Mouse (Mus musculus): ENCODE measurements at regions not wholly inside any gene's neighbourhood (a gene's known extent, or its start where the extent isn't known, plus 50 kb on each side); places are given as distances from the start of the nearest gene placed in this dataset.

DNA sequence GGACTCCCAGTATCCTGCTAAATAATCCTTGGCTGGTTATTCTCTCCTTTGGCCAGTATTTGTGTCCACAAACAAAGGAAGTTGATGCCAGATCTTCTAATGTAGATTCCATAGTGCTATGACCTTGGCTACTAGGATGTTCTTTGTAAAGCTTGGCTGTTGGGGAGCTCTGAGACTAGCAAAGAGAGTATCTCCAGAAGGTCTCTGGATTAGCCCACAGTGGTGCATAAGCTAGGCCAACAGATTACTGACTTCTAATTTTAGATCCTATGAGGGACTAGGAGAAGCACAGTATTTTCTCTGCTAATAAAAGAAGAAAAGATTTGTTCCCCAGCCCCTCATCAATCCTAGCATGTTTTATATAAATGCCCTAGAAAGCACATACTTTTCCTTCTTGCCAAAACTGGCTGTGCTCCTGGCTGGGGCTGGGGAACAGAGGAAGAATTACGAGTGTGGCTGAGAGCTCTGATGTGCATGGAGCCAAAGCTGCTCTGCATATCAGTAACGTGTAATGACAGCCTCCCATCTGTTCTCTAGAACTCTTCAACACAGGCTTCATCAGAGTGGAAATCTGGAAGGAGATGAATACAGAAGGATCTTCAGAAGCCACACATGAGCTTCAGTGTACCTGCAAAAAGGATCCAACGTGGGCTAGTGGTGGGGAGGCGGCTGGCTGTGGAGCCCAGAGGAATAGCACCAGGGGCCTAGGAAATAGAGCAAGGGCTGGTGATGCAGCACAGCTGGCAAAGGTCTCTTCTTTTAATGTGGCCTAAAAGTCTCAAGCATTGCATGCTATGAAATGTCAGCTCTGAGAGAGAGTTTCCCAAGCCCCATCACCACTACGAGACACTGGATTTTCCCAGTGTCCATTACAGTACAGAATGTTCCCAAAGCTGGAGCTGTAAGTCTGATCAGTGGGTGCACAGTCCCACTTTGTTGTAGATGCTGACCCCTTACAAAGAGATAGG lies 283.0 kb upstream of the Plxna2 start:
- Histone ChIP-seq H3K27ac (ENCODE audit: low read length) (peak overlapping the region; percentile 16; the same call in 1 of the 2 replicates), H3K36me3 (ENCODE audit: control insufficient read depth, insufficient read depth, low read length) (no peaks in the 10 kb centered on the region), H3K9me3 (ENCODE audit: control insufficient read depth, low read depth, low read length) (no peaks in the 10 kb centered on the region), H3K4me2 (replicated peaks; ENCODE audit: low read depth, low read length) (no peak overlapping the region), H3K27me3 (ENCODE audit: control insufficient read depth, insufficient read depth, low read length) (no peaks in the 10 kb centered on the region), H3K4me3 (ENCODE audit: low read depth, low read length) (no peak overlapping the region), H3K9ac (replicated peaks; ENCODE audit: low read depth, low read length) (no peak overlapping the region), H3K4me1 (ENCODE audit: control insufficient read depth, insufficient read depth, low read length) (no peaks in the 10 kb centered on the region)
- ATAC-seq (ENCODE audit: insufficient number of reproducible peaks, insufficient read depth, low FRiP score, low read depth) = no peak
- WGBS = 56% methylated on average over 5 of the region's 5 CpGs

DNA sequence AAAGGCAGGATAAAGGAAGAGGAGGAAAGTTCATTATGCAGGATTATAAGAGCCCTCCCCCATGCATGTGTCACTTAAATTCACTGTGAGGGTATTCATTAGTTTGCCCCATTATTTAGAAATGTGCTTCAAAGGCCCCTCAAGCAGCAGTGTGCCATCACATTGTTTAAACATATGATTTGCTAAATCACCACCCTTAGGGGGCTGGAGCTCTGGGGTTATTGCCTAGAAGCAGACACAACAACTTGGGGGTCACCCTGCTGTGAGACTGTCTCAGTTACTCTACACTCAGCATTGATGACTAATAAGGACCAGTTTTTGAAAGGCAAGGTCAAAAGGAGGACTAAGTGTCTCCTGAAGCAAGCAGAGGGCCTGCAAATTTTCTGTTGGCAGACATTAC lies 285.4 kb upstream of the Plxna2 start:
- Histone ChIP-seq H3K4me2 (replicated peaks; ENCODE audit: low read depth, low read length) (no peak overlapping the region), H3K9me3 (ENCODE audit: control insufficient read depth, low read depth, low read length) (no peaks in the 10 kb centered on the region), H3K27me3 (ENCODE audit: control insufficient read depth, insufficient read depth, low read length) (no peaks in the 10 kb centered on the region), H3K4me1 (ENCODE audit: control insufficient read depth, insufficient read depth, low read length) (no peaks in the 10 kb centered on the region), H3K4me3 (ENCODE audit: low read depth, low read length) (no peak overlapping the region), H3K9ac (replicated peaks; ENCODE audit: low read depth, low read length) (no peak overlapping the region), H3K36me3 (ENCODE audit: control insufficient read depth, insufficient read depth, low read length) (no peaks in the 10 kb centered on the region), H3K27ac (ENCODE audit: low read length) (no peak overlapping the region)
- no peak for ATAC-seq (ENCODE audit: insufficient number of reproducible peaks, insufficient read depth, low FRiP score, low read depth)

DNA sequence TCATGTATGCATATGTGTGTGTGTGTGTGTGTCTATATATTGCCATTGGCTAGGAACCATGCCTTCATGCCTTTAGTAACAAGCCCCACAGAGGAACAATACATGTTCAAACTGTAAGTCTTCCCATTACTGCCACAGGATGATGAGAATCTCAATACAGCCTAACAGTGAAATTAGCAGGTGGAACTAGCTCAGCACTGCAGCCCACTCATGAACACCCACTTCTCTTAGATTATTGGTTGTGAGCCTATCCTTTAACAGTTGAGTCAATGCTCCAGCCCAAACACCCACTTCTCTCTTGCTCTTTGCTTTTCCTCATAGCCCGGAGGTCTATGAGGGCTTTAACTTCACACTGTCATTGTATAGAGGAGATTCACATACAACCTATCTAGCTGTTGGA lies 287.5 kb upstream of the Plxna2 start:
- no peak overlapping the region for H3K4me2 ChIP-seq (replicated peaks; ENCODE audit: low read depth, low read length)
- no peak overlapping the region for H3K4me3 ChIP-seq (ENCODE audit: low read depth, low read length)
- WGBS = 93% methylated on average over 1 of the region's 1 CpGs
- no peaks in the 10 kb centered on the region for H3K27me3 ChIP-seq (ENCODE audit: control insufficient read depth, insufficient read depth, low read length)
- no peaks in the 10 kb centered on the region for H3K4me1 ChIP-seq (ENCODE audit: control insufficient read depth, insufficient read depth, low read length)
- no peak overlapping the region for H3K27ac ChIP-seq (ENCODE audit: low read length)
- H3K9me3 ChIP-seq (ENCODE audit: control insufficient read depth, low read depth, low read length) = no peaks in the 10 kb centered on the region
- no peak overlapping the region for H3K9ac ChIP-seq (replicated peaks; ENCODE audit: low read depth, low read length)
- no peak for ATAC-seq (ENCODE audit: insufficient number of reproducible peaks, insufficient read depth, low FRiP score, low read depth)
- no peaks in the 10 kb centered on the region for H3K36me3 ChIP-seq (ENCODE audit: control insufficient read depth, insufficient read depth, low read length)

DNA sequence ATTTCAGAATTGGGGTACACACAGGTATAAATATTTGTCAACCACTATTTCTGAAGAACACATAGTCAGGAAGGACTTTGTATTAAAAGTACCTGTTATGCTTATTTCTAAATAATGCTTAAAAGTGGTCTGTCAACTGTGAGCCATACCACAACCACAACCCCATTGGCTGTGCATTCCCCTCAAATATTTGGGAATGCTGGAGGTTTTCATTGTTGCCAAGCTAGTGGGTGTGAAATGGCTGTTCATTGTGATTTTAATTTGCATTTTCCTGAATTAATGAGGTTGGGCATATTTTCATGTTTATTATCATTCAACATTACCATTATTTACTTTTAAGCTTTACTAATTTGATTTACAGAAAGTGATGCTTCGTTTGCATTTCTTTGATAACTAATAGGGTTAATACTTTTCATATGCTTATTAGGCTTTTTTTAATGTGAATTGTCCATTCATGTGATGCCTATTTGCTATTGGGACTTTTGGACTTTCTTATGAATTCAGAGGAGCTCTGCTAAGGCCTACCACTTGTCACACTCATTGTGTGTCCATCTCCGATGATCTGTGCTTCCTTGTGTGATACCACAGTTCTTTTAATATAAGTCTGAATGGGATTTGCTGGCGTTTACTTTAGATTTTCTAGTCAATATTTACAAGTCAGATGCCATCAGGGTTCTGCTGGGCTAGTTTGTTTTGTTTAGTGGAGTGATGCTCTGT lies 297.5 kb upstream of the Plxna2 start:
- no peak overlapping the region for H3K9ac ChIP-seq (replicated peaks; ENCODE audit: low read depth, low read length)
- WGBS = 69% methylated on average over 3 of the region's 3 CpGs

DNA sequence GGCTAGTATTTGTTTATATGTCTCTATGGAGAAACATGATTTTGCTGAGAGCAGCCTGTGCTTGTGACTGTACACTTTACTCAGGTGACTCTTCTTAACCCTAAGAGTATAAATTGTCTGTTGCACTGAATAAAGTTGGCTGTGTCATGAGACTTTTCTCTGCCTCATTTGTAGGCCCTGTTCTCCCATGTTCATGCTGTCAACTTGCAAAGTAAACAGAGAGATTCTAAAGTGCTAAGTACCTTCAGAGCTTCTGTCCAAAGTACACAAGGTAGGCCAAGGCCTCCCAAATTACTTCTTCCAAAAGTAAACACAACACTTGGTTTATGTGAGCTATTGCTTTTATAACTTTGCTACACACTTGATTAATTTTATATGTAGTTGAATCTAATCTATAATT lies 299.7 kb upstream of the Plxna2 start:
- ATAC-seq (ENCODE audit: insufficient number of reproducible peaks, insufficient read depth, low FRiP score, low read depth) = no peak

More for the DNA sequence above, 297.5 kb upstream of the Plxna2 start:
- Histone ChIP-seq H3K9me3 (ENCODE audit: control insufficient read depth, low read depth, low read length) (no peaks in the 10 kb centered on the region), H3K36me3 (ENCODE audit: control insufficient read depth, insufficient read depth, low read length) (no peaks in the 10 kb centered on the region), H3K4me2 (replicated peaks; ENCODE audit: low read depth, low read length) (no peak overlapping the region), H3K27ac (ENCODE audit: low read length) (no peak overlapping the region), H3K4me3 (ENCODE audit: low read depth, low read length) (no peak overlapping the region), H3K27me3 (ENCODE audit: control insufficient read depth, insufficient read depth, low read length) (no peaks in the 10 kb centered on the region), H3K4me1 (ENCODE audit: control insufficient read depth, insufficient read depth, low read length) (no peaks in the 10 kb centered on the region)
- no peak for ATAC-seq (ENCODE audit: insufficient number of reproducible peaks, insufficient read depth, low FRiP score, low read depth)

DNA sequence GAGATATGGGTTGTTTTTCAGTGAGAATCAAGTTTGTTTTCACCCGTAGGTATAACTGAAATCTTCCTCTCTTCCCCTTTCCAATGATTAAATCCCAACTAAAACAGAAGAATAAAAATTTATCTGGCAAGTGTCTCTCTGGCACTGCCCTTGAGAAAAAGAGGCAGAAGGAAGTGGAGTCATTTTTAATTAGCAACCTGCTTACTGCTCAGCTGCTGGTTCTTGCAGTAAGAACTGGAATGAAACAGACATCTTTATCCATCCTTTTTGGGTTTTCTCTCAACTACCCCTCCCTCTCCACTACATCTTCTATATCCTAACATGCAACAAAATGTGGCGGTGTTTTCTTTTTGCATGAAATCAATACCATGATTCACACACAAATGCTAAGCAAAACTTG lies 302.4 kb upstream of the Plxna2 start:
- peaks cover 3% of the 10 kb centered on the region; the same call in 1 of the 2 replicates for H3K4me1 ChIP-seq (ENCODE audit: control insufficient read depth, insufficient read depth, low read length)
- 87% methylated on average over 2 of the region's 2 CpGs for WGBS
- H3K4me2 ChIP-seq (replicated peaks; ENCODE audit: low read depth, low read length) = no peak overlapping the region
- H3K27ac ChIP-seq (ENCODE audit: low read length) = no peak overlapping the region
- H3K27me3 ChIP-seq (ENCODE audit: control insufficient read depth, insufficient read depth, low read length) = no peaks in the 10 kb centered on the region
- no peak overlapping the region for H3K4me3 ChIP-seq (ENCODE audit: low read depth, low read length)
- H3K9me3 ChIP-seq (ENCODE audit: control insufficient read depth, low read depth, low read length) = no peaks in the 10 kb centered on the region
- no peak for ATAC-seq (ENCODE audit: insufficient number of reproducible peaks, insufficient read depth, low FRiP score, low read depth)
- H3K36me3 ChIP-seq (ENCODE audit: control insufficient read depth, insufficient read depth, low read length) = no peaks in the 10 kb centered on the region
- no peak overlapping the region for H3K9ac ChIP-seq (replicated peaks; ENCODE audit: low read depth, low read length)

More for the DNA sequence above, 299.7 kb upstream of the Plxna2 start:
- no peaks in the 10 kb centered on the region for H3K27me3 ChIP-seq (ENCODE audit: control insufficient read depth, insufficient read depth, low read length)
- H3K27ac ChIP-seq (ENCODE audit: low read length) = no peak overlapping the region
- H3K4me3 ChIP-seq (ENCODE audit: low read depth, low read length) = no peak overlapping the region
- H3K9me3 ChIP-seq (ENCODE audit: control insufficient read depth, low read depth, low read length) = no peaks in the 10 kb centered on the region
- no peak overlapping the region for H3K4me2 ChIP-seq (replicated peaks; ENCODE audit: low read depth, low read length)
- H3K4me1 ChIP-seq (ENCODE audit: control insufficient read depth, insufficient read depth, low read length) = no peaks in the 10 kb centered on the region
- H3K36me3 ChIP-seq (ENCODE audit: control insufficient read depth, insufficient read depth, low read length) = no peaks in the 10 kb centered on the region
- no peak overlapping the region for H3K9ac ChIP-seq (replicated peaks; ENCODE audit: low read depth, low read length)

DNA sequence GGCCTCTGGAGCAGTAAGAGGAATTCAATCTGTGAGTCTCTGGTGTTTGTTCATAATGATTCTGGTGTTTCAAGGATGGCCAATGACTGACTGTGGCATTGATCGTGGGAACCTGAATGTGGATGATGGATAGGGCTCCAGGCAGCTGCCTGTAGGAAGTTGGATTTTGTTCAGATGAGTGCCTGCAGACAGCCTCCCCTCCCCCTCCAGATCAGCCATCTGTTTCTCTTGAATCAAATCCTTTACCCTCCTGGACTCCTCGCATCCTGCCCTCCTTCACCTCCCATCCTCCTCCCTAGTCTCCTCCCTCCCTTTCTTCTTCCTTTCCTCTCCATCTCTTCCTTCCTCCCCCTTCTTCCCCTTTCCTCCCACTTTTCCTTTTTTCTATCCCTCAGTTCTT lies 307.6 kb upstream of the Plxna2 start:
- H3K27me3 ChIP-seq (ENCODE audit: control insufficient read depth, insufficient read depth, low read length) = no peaks in the 10 kb centered on the region
- no peak overlapping the region for H3K9ac ChIP-seq (replicated peaks; ENCODE audit: low read depth, low read length)
- H3K4me2 ChIP-seq (replicated peaks; ENCODE audit: low read depth, low read length) = no peak overlapping the region
- WGBS = 8% methylated on average over 2 of the region's 2 CpGs
- no peak overlapping the region for H3K4me3 ChIP-seq (ENCODE audit: low read depth, low read length)
- no peaks in the 10 kb centered on the region for H3K36me3 ChIP-seq (ENCODE audit: control insufficient read depth, insufficient read depth, low read length)
- no peak for ATAC-seq (ENCODE audit: insufficient number of reproducible peaks, insufficient read depth, low FRiP score, low read depth)
- H3K27ac ChIP-seq (ENCODE audit: low read length) = no peak overlapping the region
- peaks cover 12% of the 10 kb centered on the region for H3K4me1 ChIP-seq (ENCODE audit: control insufficient read depth, insufficient read depth, low read length)
- H3K9me3 ChIP-seq (ENCODE audit: control insufficient read depth, low read depth, low read length) = no peaks in the 10 kb centered on the region

DNA sequence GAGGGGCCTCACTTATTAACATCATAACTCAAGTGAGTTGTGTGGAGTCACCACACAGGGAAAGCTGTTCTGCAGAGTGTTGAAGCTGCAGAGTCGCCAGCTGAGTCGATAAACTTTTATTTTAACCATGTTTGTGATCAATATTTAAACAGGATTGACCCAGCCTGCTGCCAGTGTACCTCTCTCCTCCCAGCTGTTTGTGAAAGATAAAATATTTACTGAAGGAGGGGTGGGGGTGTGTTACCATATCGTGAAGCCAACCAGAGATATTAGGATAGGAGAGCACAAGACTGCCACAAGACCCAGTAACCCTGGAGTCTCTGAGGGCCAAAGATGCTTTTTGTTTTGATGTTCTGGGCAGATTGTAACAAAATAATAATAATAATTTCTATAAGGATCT lies 309.4 kb upstream of the Plxna2 start:
- no peaks in the 10 kb centered on the region for H3K27me3 ChIP-seq (ENCODE audit: control insufficient read depth, insufficient read depth, low read length)
- H3K4me1 ChIP-seq (ENCODE audit: control insufficient read depth, insufficient read depth, low read length) = peaks cover 12% of the 10 kb centered on the region
- no peak overlapping the region for H3K4me2 ChIP-seq (replicated peaks; ENCODE audit: low read depth, low read length)
- no peaks in the 10 kb centered on the region for H3K36me3 ChIP-seq (ENCODE audit: control insufficient read depth, insufficient read depth, low read length)
- 48% methylated on average over 3 of the region's 3 CpGs for WGBS
- no peak overlapping the region for H3K9ac ChIP-seq (replicated peaks; ENCODE audit: low read depth, low read length)
- H3K9me3 ChIP-seq (ENCODE audit: control insufficient read depth, low read depth, low read length) = no peaks in the 10 kb centered on the region
- H3K27ac ChIP-seq (ENCODE audit: low read length) = no peak overlapping the region
- H3K4me3 ChIP-seq (ENCODE audit: low read depth, low read length) = no peak overlapping the region
- peak; percentile 59 for ATAC-seq (ENCODE audit: insufficient number of reproducible peaks, insufficient read depth, low FRiP score, low read depth)

Measured in stomach, embryonic 14.5 days (tissue).